Mouse (Mus musculus) neural tube, embryonic 13.5 days (tissue): ENCODE results near the gene Glmp. TPM values are rescaled to one million over a fixed set of nuclear protein-coding genes. Genes with fewer than 3 reads are reported as not detected.
A peak's percentile ranks its signal among the peaks of the same experiment; 100 is the strongest.

ENCODE experiments used
- ATAC-seq: fragments of 200-750 bp; cut with Nextera tagmentation; 2 replicates; pipeline ENCODE4 v1.8.0; 2017; ENCODE audit warnings: low read depth, mild to moderate bottlenecking, moderate TSS enrichment, moderate library complexity
- H3K27ac ChIP-seq: fragments of 300-500 bp; sonication (generic); replicated peaks from 2 replicates; pipeline ENCODE4 v1.5.1; 2015; ENCODE audit warnings: moderate library complexity, mild to moderate bottlenecking, inconsistent platforms
- H3K27me3 ChIP-seq: fragments of 300-500 bp; sonication (generic); 2 replicates; pipeline ENCODE4 v1.6.1; 2015; ENCODE audit warnings: mild to moderate bottlenecking, inconsistent platforms
- H3K36me3 ChIP-seq: fragments of 300-500 bp; sonication (generic); 2 replicates; pipeline ENCODE4 v1.6.1; 2015; ENCODE audit warnings: mild to moderate bottlenecking, inconsistent platforms
- H3K4me1 ChIP-seq: fragments of 300-500 bp; sonication (generic); replicated peaks from 2 replicates; pipeline ENCODE4 v1.6.1; 2015; ENCODE audit warnings: inconsistent platforms
- H3K4me2 ChIP-seq: fragments of 300-500 bp; sonication (generic); 2 replicates; pipeline ENCODE4 v1.6.1; 2015; ENCODE audit warnings: inconsistent platforms, mild to moderate bottlenecking, moderate library complexity
- H3K4me3 ChIP-seq: fragments of 300-500 bp; sonication (generic); 2 replicates; pipeline ENCODE4 v1.5.1; 2015; ENCODE audit warnings: mild to moderate bottlenecking, inconsistent platforms
- H3K9ac ChIP-seq: fragments of 300-500 bp; sonication (generic); 2 replicates; pipeline ENCODE4 v1.6.1; 2015; ENCODE audit warnings: moderate library complexity, mild to moderate bottlenecking, inconsistent platforms
- H3K9me3 ChIP-seq: fragments of 300-500 bp; sonication (generic); 2 replicates; pipeline ENCODE4 v1.6.1; 2016; ENCODE audit warnings: inconsistent platforms
- WGBS: fragments of 180-500 bp; shearing (Covaris S2); methylation state at CpG from one replicate; pipeline ENCODE4 v1.1.7; 2015; 5-methylcytosine and 5-hydroxymethylcytosine counted together
- polyA plus RNA-seq: library from polyadenylated mRNA; unstranded; fragments of >200 nt; fragmentation: Nextera tagmentation; extraction: Ambion mirVana; gene quantifications from 2 replicates; pipeline ENCODE4 v1.2.1, GENCODE M21; 2015

Gene Glmp
- polyA plus RNA-seq, 1 experiment from 2014 or later = 112 TPM

DNA sequence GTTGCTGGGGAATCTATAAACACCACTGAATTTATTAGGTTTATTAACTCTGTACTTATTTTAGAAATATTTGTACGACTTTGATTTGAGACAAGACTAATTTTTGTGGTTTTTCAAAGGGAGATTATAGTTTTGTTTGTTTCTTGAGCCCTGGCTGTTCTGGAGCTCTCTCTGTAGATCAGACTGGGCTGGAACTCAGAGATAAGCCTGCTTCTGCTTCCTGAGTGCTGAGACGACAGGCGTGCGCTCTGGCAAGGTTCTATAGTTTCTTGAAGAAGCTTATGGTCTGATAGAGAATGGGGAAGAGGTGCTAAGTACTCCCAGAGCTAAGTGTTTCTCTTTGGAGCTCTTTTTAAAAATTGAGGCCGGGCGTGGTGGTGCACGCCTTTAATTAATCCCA lies 13.5 kb downstream of the Glmp start:
- Histone ChIP-seq H3K27me3 (no peaks in the 10 kb centered on the region), H3K36me3 (peaks cover 19% of the 10 kb centered on the region), H3K4me2 (no peak overlapping the region), H3K9me3 (no peaks in the 10 kb centered on the region), H3K4me3 (no peak overlapping the region), H3K9ac (no peak overlapping the region), H3K27ac (no peak overlapping the region), H3K4me1 (peaks cover 31% of the 10 kb centered on the region)
- WGBS = 94% methylated on average over 7 of the region's 7 CpGs
- ATAC-seq = no peak

DNA sequence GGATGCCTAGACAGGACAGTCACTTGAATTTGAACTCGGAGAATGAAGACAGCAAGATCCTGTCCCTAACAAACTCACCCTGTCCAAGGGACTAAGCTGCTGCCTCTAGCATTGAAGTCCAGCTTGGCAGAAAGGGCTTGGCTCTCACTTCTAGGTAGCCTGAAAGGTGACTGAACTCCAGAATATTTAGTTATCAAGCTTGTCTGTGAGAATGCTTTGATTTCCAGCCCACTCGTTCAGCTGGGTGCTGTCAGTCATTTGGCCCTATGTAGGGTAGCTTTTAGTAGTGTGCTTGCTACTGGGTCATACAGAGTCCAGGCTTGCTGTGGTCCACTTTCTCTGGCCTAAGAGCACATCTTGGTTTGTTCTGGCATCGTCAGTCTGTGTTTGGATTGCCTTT lies 14.2 kb downstream of the Glmp start:
- Histone ChIP-seq H3K4me1 (peaks cover 31% of the 10 kb centered on the region), H3K27ac (no peak overlapping the region), H3K9ac (no peak overlapping the region), H3K27me3 (no peaks in the 10 kb centered on the region), H3K36me3 (peaks cover 26% of the 10 kb centered on the region), H3K9me3 (no peaks in the 10 kb centered on the region), H3K4me3 (no peak overlapping the region), H3K4me2 (no peak overlapping the region)
- WGBS = 84% methylated on average over 3 of the region's 3 CpGs
- ATAC-seq = no peak

- ATAC-seq = no peak
- Histone ChIP-seq H3K4me2 (no peak overlapping the region), H3K9me3 (no peaks in the 10 kb centered on the region), H3K4me3 (no peak overlapping the region), H3K9ac (no peak overlapping the region), H3K36me3 (peaks cover 99% of the 10 kb centered on the region), H3K4me1 (no peaks in the 10 kb centered on the region), H3K27ac (no peak overlapping the region), H3K27me3 (no peaks in the 10 kb centered on the region)
- 90% methylated on average over 13 of the region's 13 CpGs for WGBS
Observed at GRCm38 (mm10) chr3:88350732-88351131, 25.9 kb downstream of the Glmp start.

DNA sequence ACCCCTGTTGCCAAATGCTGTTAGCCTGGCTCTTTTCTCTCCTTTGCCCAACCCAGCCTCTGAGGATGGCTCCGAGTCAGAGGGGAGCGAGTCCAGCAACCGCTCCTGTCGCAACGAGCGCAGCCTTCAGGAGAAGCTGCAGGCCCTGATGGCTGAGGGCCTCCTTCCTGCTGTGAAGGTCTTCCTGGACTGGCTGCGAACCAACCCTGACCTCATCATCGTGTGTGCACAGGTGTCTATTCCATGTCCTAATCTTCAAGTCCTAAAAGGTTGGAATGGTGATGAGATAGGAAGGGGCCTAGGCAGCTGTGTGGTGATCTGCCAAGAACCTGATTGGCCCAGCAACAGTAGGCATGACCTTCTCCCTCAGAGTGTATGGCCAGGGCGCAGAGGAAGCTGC lies 28.1 kb downstream of the Glmp start:
- Histone ChIP-seq H3K4me3 (no peak overlapping the region), H3K4me1 (no peaks in the 10 kb centered on the region), H3K4me2 (no peak overlapping the region), H3K36me3 (peaks cover 99% of the 10 kb centered on the region), H3K27me3 (no peaks in the 10 kb centered on the region), H3K27ac (no peak overlapping the region), H3K9me3 (no peaks in the 10 kb centered on the region), H3K9ac (no peak overlapping the region)
- WGBS = 94% methylated on average over 9 of the region's 9 CpGs
- ATAC-seq = no peak

- no peak overlapping the region for H3K4me3 ChIP-seq
- no peaks in the 10 kb centered on the region; the same call in 1 of the 2 replicates for H3K4me1 ChIP-seq
- WGBS = 95% methylated on average over 8 of the region's 8 CpGs
- H3K4me2 ChIP-seq = no peak overlapping the region
- no peak overlapping the region for H3K27ac ChIP-seq
- peaks cover 99% of the 10 kb centered on the region for H3K36me3 ChIP-seq
- H3K9me3 ChIP-seq = no peaks in the 10 kb centered on the region
- no peaks in the 10 kb centered on the region for H3K27me3 ChIP-seq
- no peak overlapping the region for H3K9ac ChIP-seq
- ATAC-seq = no peak
Observed at GRCm38 (mm10) chr3:88354396-88355165, 29.8 kb downstream of the Glmp start.

DNA sequence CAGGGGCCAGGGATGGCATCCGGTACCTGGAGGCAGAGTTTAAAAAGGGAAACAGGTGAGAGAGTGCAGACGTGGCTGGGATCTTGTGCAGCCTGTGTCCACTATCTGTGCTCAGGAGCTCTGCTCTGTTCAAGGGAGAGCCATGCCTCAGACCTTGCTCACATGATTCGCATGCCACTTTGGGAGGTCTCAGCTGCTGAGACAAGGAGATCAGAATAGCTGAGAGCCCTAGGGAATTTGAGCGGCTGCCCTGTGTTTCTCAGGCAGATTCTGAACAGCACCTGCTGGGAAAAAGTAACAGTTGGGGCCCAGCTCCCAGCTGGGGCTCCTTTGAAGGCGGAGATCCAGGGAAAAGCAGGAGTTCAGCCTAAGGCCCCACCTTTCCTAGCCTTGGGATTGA lies 34.8 kb downstream of the Glmp start:
- 56% methylated on average over 5 of the region's 5 CpGs for WGBS
- Histone ChIP-seq H3K27ac (peak overlapping the region; percentile 29; the same call in 1 of the 2 replicates), H3K36me3 (peaks cover 84% of the 10 kb centered on the region), H3K4me3 (no peak overlapping the region), H3K4me2 (no peak overlapping the region), H3K9me3 (no peaks in the 10 kb centered on the region), H3K27me3 (peaks cover 3% of the 10 kb centered on the region), H3K9ac (no peak overlapping the region), H3K4me1 (no peaks in the 10 kb centered on the region; the same call in 1 of the 2 replicates)
- ATAC-seq = no peak

DNA sequence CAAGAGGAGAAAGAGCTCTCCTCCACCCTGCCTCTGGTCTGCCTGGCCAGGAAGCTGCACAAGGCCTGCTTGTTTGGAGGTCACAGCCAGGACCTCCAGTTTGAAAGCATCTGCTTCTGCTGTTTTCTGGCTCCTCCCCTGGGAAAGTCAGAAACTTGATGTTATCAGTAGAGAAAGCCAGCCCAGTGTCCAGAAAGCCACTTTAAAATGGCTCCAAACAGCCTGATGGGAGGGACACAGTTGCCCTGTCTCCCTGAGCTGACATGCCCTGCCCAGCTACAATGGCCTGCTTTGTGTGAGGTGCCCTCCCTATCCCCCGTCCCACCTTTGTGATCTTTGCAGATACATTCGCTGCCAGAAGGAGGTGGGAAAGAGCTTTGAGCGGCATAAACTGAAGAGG lies 35.2 kb downstream of the Glmp start:
- H3K27ac ChIP-seq = peak overlapping the region; percentile 29

DNA sequence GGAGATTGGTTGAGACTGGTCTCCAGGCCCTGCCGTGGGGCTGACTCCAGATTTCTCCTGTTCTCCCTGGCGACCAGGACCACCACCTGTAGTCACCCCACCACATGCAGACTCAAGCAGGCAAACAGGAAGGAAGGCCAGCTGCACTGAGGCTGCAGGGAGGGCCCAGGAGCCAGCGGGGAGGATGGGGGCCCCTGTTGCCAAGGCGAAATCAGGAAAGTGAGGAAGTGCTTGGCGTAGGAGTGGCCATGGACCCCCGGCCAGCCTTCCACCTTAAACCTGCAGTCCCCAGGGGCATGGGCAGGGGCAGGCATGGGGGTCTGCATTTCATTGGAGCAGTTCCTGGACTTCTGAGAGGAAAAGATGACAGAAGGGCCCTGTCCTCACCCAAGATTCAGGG lies 36.3 kb downstream of the Glmp start:
- WGBS = 84% methylated on average over 6 of the region's 6 CpGs
- H3K27ac ChIP-seq = no peak overlapping the region
- H3K4me1 ChIP-seq = peaks cover 8% of the 10 kb centered on the region; the same call in 1 of the 2 replicates
- ATAC-seq = no peak
- no peak overlapping the region for H3K9ac ChIP-seq
- peaks cover 18% of the 10 kb centered on the region for H3K27me3 ChIP-seq
- H3K9me3 ChIP-seq = no peaks in the 10 kb centered on the region
- H3K4me2 ChIP-seq = no peak overlapping the region
- H3K4me3 ChIP-seq = no peak overlapping the region
- H3K36me3 ChIP-seq = peaks cover 69% of the 10 kb centered on the region

More for the DNA sequence above, 35.2 kb downstream of the Glmp start:
- Histone ChIP-seq H3K9me3 (no peaks in the 10 kb centered on the region), H3K9ac (no peak overlapping the region), H3K36me3 (peaks cover 80% of the 10 kb centered on the region), H3K4me3 (no peak overlapping the region), H3K4me2 (no peak overlapping the region), H3K4me1 (no peaks in the 10 kb centered on the region; the same call in 1 of the 2 replicates), H3K27me3 (peaks cover 7% of the 10 kb centered on the region)
- 72% methylated on average over 3 of the region's 3 CpGs for WGBS
- ATAC-seq = no peak

DNA sequence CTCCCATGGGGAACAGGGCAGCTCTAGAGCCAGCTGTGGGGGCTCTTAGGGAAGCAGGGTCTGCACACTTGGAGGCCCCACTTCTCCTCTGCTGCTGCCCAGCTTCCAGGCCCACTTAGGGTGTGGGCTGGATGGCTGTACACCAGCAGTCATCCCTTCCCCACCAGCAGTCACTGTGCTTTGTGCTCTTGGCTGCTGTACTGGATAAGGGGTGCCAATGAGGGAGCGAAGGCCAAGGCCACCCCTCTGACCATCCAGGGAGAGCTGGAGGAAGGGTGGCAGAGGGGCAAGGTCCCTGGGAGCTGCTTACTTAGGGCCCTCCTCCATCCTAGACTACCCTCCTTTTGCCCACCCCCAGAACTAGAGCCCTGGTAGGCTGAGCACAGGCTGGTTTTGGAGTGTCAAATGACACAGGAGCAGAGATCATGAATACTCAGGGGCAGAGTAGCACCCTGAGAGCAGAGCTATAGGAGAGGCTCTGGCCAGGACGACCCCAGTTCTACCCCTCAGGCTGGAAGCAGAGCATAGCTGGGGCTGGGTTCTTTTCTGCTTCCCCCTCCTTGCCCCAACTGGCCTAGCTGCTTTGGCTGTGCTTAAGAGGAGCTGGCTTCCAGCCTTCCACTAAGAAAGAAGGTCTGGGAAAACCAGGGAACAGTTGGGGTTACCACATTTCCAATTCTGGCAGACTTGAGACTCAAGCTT lies 36.9 kb downstream of the Glmp start:
- no peak overlapping the region for H3K4me2 ChIP-seq
- no peaks in the 10 kb centered on the region for H3K9me3 ChIP-seq
- no peak overlapping the region for H3K9ac ChIP-seq
- no peak overlapping the region for H3K4me3 ChIP-seq
- peaks cover 20% of the 10 kb centered on the region for H3K27me3 ChIP-seq
- H3K4me1 ChIP-seq = peaks cover 8% of the 10 kb centered on the region; the same call in 1 of the 2 replicates
- H3K27ac ChIP-seq = no peak overlapping the region
- no peak for ATAC-seq
- peaks cover 63% of the 10 kb centered on the region for H3K36me3 ChIP-seq
- WGBS = 85% methylated on average over 2 of the region's 2 CpGs

GRCm38 (mm10) chr3:88363700-88364099 lies 38.9 kb downstream of the Glmp start:
- no peak overlapping the region for H3K4me2 ChIP-seq
- peaks cover 43% of the 10 kb centered on the region for H3K36me3 ChIP-seq

DNA sequence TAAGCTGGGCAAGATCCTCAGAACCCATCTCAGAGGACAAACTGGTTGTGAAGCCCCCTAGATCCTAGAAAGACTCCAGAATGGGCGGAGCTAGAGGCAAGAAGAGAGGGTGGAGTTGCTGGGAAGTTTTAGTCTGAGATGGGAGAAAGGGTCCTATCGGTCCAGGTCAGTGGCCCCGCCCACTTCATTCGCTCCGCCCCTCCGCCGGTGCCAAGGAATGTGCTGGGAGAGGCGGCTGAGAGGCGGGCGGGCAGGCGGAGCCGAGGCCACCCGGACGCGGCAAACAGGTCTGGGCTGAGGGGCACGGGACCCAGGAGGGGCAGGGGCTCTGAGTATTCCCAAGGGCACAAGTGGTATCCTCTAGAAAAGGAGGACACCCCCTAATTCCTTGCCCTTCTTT lies 39.5 kb downstream of the Glmp start, which contains the start of gene Paqr6:
Paqr6 (plus strand) TSS at position 248 of the 400 bp plus-strand sequence.
- Histone ChIP-seq H3K36me3 (peaks cover 37% of the 10 kb centered on the region), H3K9me3 (no peaks in the 10 kb centered on the region), H3K4me3 (no peak within 1 kb of the TSS), H3K9ac (no peak within 1 kb of the TSS), H3K4me2 (peak within 1 kb of the TSS; percentile 48), H3K27me3 (peaks cover 20% of the 10 kb centered on the region), H3K27ac (peak within 1 kb of the TSS; percentile 43), H3K4me1 (peaks cover 8% of the 10 kb centered on the region; the same call in 1 of the 2 replicates)
- no peak for ATAC-seq
- WGBS = 2% methylated on average over 16 of the region's 16 CpGs

More at GRCm38 (mm10) chr3:88363700-88364099, 38.9 kb downstream of the Glmp start:
- H3K9ac ChIP-seq = no peak overlapping the region
- no peak for ATAC-seq
- H3K27ac ChIP-seq = peak overlapping the region; percentile 43
- peaks cover 20% of the 10 kb centered on the region for H3K27me3 ChIP-seq
- no peak overlapping the region for H3K4me3 ChIP-seq
- no peaks in the 10 kb centered on the region for H3K9me3 ChIP-seq
- H3K4me1 ChIP-seq = peaks cover 8% of the 10 kb centered on the region; the same call in 1 of the 2 replicates
- WGBS = 72% methylated on average over 4 of the region's 4 CpGs

DNA sequence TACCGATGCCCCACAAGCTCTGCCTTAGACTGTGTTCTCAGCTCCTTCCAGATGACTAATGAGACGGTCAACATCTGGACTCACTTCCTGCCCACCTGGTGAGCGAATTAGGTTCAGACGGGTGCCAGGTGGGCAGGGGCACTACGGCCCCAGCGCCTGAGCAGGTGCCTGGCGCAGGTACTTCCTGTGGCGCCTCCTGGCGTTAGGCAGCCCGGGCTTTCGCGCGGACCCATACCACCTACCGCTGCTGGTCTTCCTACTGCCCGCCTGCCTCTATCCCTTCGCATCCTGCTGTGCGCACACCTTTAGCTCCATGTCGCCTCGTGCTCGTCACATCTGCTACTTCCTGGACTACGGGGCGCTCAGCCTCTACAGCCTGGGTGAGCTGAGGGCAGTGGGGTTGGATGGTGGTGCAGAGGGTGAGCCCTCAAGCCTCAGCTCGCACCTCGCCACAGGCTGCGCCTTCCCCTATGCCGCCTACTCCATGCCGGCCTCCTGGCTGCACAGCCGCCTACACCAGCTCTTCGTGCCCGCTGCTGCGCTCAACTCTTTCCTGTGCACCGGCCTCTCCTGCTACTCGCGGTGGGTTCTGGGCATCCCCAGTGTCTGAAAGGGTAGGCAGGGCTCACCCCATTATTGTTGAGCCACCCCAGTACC lies 41.0 kb downstream of the Glmp start:
- H3K27me3 ChIP-seq = peaks cover 20% of the 10 kb centered on the region
- peaks cover 22% of the 10 kb centered on the region for H3K36me3 ChIP-seq
- H3K9ac ChIP-seq = no peak overlapping the region
- peak overlapping the region; percentile 48 for H3K4me2 ChIP-seq
- WGBS = 39% methylated on average over 34 of the region's 34 CpGs
- peaks cover 8% of the 10 kb centered on the region; the same call in 1 of the 2 replicates for H3K4me1 ChIP-seq
- 0 out of 2 replicates have a peak, but pooled peaks cover 8% of the 10 kb centered on the region for H3K9me3 ChIP-seq
- ATAC-seq = no peak
- no peak overlapping the region for H3K27ac ChIP-seq
- peak overlapping the region; percentile 31; the same call in 1 of the 2 replicates for H3K4me3 ChIP-seq
